Mouse (Mus musculus) embryonic facial prominence, embryonic 12.5 days (tissue): ENCODE measurements at regions not wholly inside any gene's neighbourhood (a gene's known extent, or its start where the extent isn't known, plus 50 kb on each side); places are given as distances from the start of the nearest gene placed in this dataset.

Experiments used
- ATAC-seq: fragments of 200-750 bp; cut with Nextera tagmentation; 2 replicates; pipeline ENCODE4 v1.8.0; 2017; ENCODE audit not compliant: insufficient number of reproducible peaks, insufficient read depth, low FRiP score, low TSS enrichment
- H3K27ac ChIP-seq: fragments of 300-500 bp; sonication (generic); 2 replicates; pipeline ENCODE4 v1.5.1; 2016; ENCODE audit warnings: mild to moderate bottlenecking
- H3K27me3 ChIP-seq: fragments of 300-500 bp; sonication (generic); 2 replicates; pipeline ENCODE4 v1.6.1; 2016; ENCODE audit warnings: mild to moderate bottlenecking, moderate library complexity
- H3K36me3 ChIP-seq: fragments of 300-500 bp; sonication (generic); 2 replicates; pipeline ENCODE4 v1.6.1; 2016; ENCODE audit warnings: mild to moderate bottlenecking
- H3K4me1 ChIP-seq: fragments of 300-500 bp; sonication (generic); 2 replicates; pipeline ENCODE4 v1.6.1; 2016
- H3K4me2 ChIP-seq: fragments of 300-500 bp; sonication (generic); replicated peaks from 2 replicates; pipeline ENCODE4 v1.6.1; 2016; ENCODE audit warnings: mild to moderate bottlenecking, moderate library complexity
- H3K4me3 ChIP-seq: fragments of 300-500 bp; sonication (generic); 2 replicates; pipeline ENCODE4 v1.5.1; 2016; ENCODE audit warnings: mild to moderate bottlenecking
- H3K9ac ChIP-seq: fragments of 300-500 bp; sonication (generic); 2 replicates; pipeline ENCODE4 v1.6.1; 2016; ENCODE audit warnings: mild to moderate bottlenecking, moderate library complexity
- H3K9me3 ChIP-seq: fragments of 300-500 bp; sonication (generic); 2 replicates; pipeline ENCODE4 v1.6.1; 2016; ENCODE audit warnings: mild to moderate bottlenecking, moderate library complexity
- WGBS: fragments of 180-500 bp; shearing (Covaris S2); methylation state at CpG from one replicate; pipeline ENCODE4 v1.1.7; 2016; 5-methylcytosine and 5-hydroxymethylcytosine counted together

- Histone ChIP-seq H3K4me3 (no peak overlapping the region), H3K4me1 (no peaks in the 10 kb centered on the region), H3K9ac (no peak overlapping the region), H3K27me3 (no peaks in the 10 kb centered on the region), H3K36me3 (no peaks in the 10 kb centered on the region), H3K9me3 (no peaks in the 10 kb centered on the region), H3K27ac (no peak overlapping the region), H3K4me2 (no peak overlapping the region)
- no peak for ATAC-seq
- 83% methylated on average over 7 of the region's 7 CpGs for whole genome bisulfite sequencing
Measured at GRCm38 (mm10) chr13:53923721-53924374, 131.7 kb downstream of the Drd1 start.

GRCm38 (mm10) chr13:53921796-53922195 lies 133.7 kb downstream of the Drd1 start:
- H3K27me3 ChIP-seq = no peaks in the 10 kb centered on the region
- H3K4me1 ChIP-seq = no peaks in the 10 kb centered on the region
- WGBS = 65% methylated on average over 5 of the region's 5 CpGs
- no peak for ATAC-seq
- no peaks in the 10 kb centered on the region for H3K9me3 ChIP-seq
- no peak overlapping the region for H3K4me2 ChIP-seq
- no peak overlapping the region for H3K27ac ChIP-seq
- H3K9ac ChIP-seq = no peak overlapping the region
- no peaks in the 10 kb centered on the region for H3K36me3 ChIP-seq
- no peak overlapping the region for H3K4me3 ChIP-seq

- H3K9me3 ChIP-seq = no peaks in the 10 kb centered on the region
- H3K4me2 ChIP-seq = no peak overlapping the region
- H3K9ac ChIP-seq = no peak overlapping the region
- H3K4me3 ChIP-seq = no peak overlapping the region
- 59% methylated on average over 5 of the region's 5 CpGs for WGBS
- H3K4me1 ChIP-seq = no peaks in the 10 kb centered on the region
- ATAC-seq = no peak
- H3K36me3 ChIP-seq = no peaks in the 10 kb centered on the region
- H3K27me3 ChIP-seq = no peaks in the 10 kb centered on the region
- H3K27ac ChIP-seq = no peak overlapping the region
Measured at GRCm38 (mm10) chr13:53919851-53920381, 135.6 kb downstream of the Drd1 start.

- no peaks in the 10 kb centered on the region for H3K36me3 ChIP-seq
- no peak for ATAC-seq
- no peaks in the 10 kb centered on the region for H3K9me3 ChIP-seq
- H3K27ac ChIP-seq = no peak overlapping the region
- WGBS = 85% methylated on average over 8 of the region's 8 CpGs
- no peaks in the 10 kb centered on the region for H3K27me3 ChIP-seq
- H3K9ac ChIP-seq = no peak overlapping the region
- no peak overlapping the region for H3K4me2 ChIP-seq
- no peak overlapping the region for H3K4me3 ChIP-seq
- no peaks in the 10 kb centered on the region for H3K4me1 ChIP-seq
Measured at GRCm38 (mm10) chr13:53915456-53915855, 140.0 kb downstream of the Drd1 start.

- Histone ChIP-seq H3K4me3 (no peak overlapping the region), H3K4me2 (no peak overlapping the region), H3K9ac (no peak overlapping the region), H3K9me3 (no peaks in the 10 kb centered on the region), H3K27ac (no peak overlapping the region), H3K27me3 (no peaks in the 10 kb centered on the region), H3K4me1 (no peaks in the 10 kb centered on the region), H3K36me3 (no peaks in the 10 kb centered on the region)
- ATAC-seq = no peak
- 83% methylated on average over 11 of the region's 11 CpGs for WGBS
Measured at GRCm38 (mm10) chr13:53914434-53914833, 141.1 kb downstream of the Drd1 start.

GRCm38 (mm10) chr13:53913501-53913900 lies 142.0 kb downstream of the Drd1 start:
- H3K27ac ChIP-seq = no peak overlapping the region
- WGBS = 70% methylated on average over 10 of the region's 10 CpGs
- H3K4me3 ChIP-seq = no peak overlapping the region
- H3K9ac ChIP-seq = no peak overlapping the region
- H3K4me1 ChIP-seq = no peaks in the 10 kb centered on the region
- no peak overlapping the region for H3K4me2 ChIP-seq
- no peaks in the 10 kb centered on the region for H3K27me3 ChIP-seq
- no peak for ATAC-seq
- H3K36me3 ChIP-seq = no peaks in the 10 kb centered on the region
- no peaks in the 10 kb centered on the region for H3K9me3 ChIP-seq

- Histone ChIP-seq H3K4me2 (no peak overlapping the region), H3K36me3 (no peaks in the 10 kb centered on the region), H3K4me3 (no peak overlapping the region), H3K27me3 (no peaks in the 10 kb centered on the region), H3K9me3 (no peaks in the 10 kb centered on the region), H3K4me1 (no peaks in the 10 kb centered on the region), H3K27ac (no peak overlapping the region), H3K9ac (no peak overlapping the region)
- ATAC-seq = no peak
- 61% methylated on average over 3 of the region's 3 CpGs for WGBS
Measured at GRCm38 (mm10) chr13:53911846-53912245, 143.7 kb downstream of the Drd1 start.

GRCm38 (mm10) chr13:53911261-53911660 lies 144.2 kb downstream of the Drd1 start:
- ATAC-seq = no peak
- H3K9me3 ChIP-seq = no peaks in the 10 kb centered on the region
- H3K4me1 ChIP-seq = no peaks in the 10 kb centered on the region
- H3K36me3 ChIP-seq = no peaks in the 10 kb centered on the region
- no peak overlapping the region for H3K27ac ChIP-seq
- H3K4me3 ChIP-seq = no peak overlapping the region
- H3K27me3 ChIP-seq = no peaks in the 10 kb centered on the region
- H3K4me2 ChIP-seq = no peak overlapping the region
- 79% methylated on average over 8 of the region's 8 CpGs for WGBS
- no peak overlapping the region for H3K9ac ChIP-seq

- Histone ChIP-seq H3K9ac (no peak overlapping the region), H3K4me3 (no peak overlapping the region), H3K4me1 (no peaks in the 10 kb centered on the region), H3K27ac (no peak overlapping the region), H3K9me3 (no peaks in the 10 kb centered on the region), H3K27me3 (no peaks in the 10 kb centered on the region), H3K36me3 (no peaks in the 10 kb centered on the region), H3K4me2 (no peak overlapping the region)
- no peak for ATAC-seq
- WGBS = 88% methylated on average over 4 of the region's 4 CpGs
Measured at GRCm38 (mm10) chr13:53910251-53910650, 145.3 kb downstream of the Drd1 start.

GRCm38 (mm10) chr13:53904471-53904870 lies 151.0 kb downstream of the Drd1 start:
- no peak overlapping the region for H3K4me3 ChIP-seq
- no peaks in the 10 kb centered on the region for H3K36me3 ChIP-seq
- H3K27me3 ChIP-seq = no peaks in the 10 kb centered on the region
- H3K4me2 ChIP-seq = no peak overlapping the region
- WGBS = 79% methylated on average over 8 of the region's 8 CpGs
- no peaks in the 10 kb centered on the region for H3K9me3 ChIP-seq
- H3K27ac ChIP-seq = no peak overlapping the region
- H3K4me1 ChIP-seq = no peaks in the 10 kb centered on the region; the same call in 1 of the 2 replicates
- ATAC-seq = no peak
- no peak overlapping the region for H3K9ac ChIP-seq

GRCm38 (mm10) chr13:53903626-53904025 lies 151.9 kb downstream of the Drd1 start:
- 64% methylated on average over 7 of the region's 7 CpGs for WGBS
- no peak overlapping the region for H3K4me2 ChIP-seq

GRCm38 (mm10) chr13:53902831-53903230 lies 152.7 kb downstream of the Drd1 start:
- no peaks in the 10 kb centered on the region for H3K9me3 ChIP-seq
- no peaks in the 10 kb centered on the region for H3K36me3 ChIP-seq

More at GRCm38 (mm10) chr13:53903626-53904025, 151.9 kb downstream of the Drd1 start:
- Histone ChIP-seq H3K9me3 (no peaks in the 10 kb centered on the region), H3K36me3 (no peaks in the 10 kb centered on the region), H3K27me3 (no peaks in the 10 kb centered on the region), H3K4me1 (no peaks in the 10 kb centered on the region; the same call in 1 of the 2 replicates), H3K4me3 (no peak overlapping the region), H3K9ac (no peak overlapping the region), H3K27ac (no peak overlapping the region)
- ATAC-seq = no peak

More at GRCm38 (mm10) chr13:53902831-53903230, 152.7 kb downstream of the Drd1 start:
- no peak for ATAC-seq
- H3K27me3 ChIP-seq = no peaks in the 10 kb centered on the region
- WGBS = 79% methylated on average over 2 of the region's 2 CpGs
- no peak overlapping the region for H3K9ac ChIP-seq
- H3K27ac ChIP-seq = no peak overlapping the region
- no peak overlapping the region for H3K4me2 ChIP-seq
- no peak overlapping the region for H3K4me3 ChIP-seq
- no peaks in the 10 kb centered on the region; the same call in 1 of the 2 replicates for H3K4me1 ChIP-seq
